Mouse (Mus musculus) cerebellum, adult 9-11 months (tissue): Measurements from ENCODE around the gene Ercc4.

ENCODE experiments used
- DNase-seq: peaks from one replicate; pipeline ENCODE4 v3.0.0; 2022

The Ercc4 gene

GRCm38 (mm10) chr16:13149950-13150349 lies 40.5 kb downstream of the Ercc4 start:
- DNase-seq: no peak

GRCm38 (mm10) chr16:13150790-13151189 lies 41.3 kb downstream of the Ercc4 start:
- DNase-seq: no peak

- no peak for DNase-seq
Observed at GRCm38 (mm10) chr16:13152475-13152874, 43.0 kb downstream of the Ercc4 start.

GRCm38 (mm10) chr16:13153215-13153614 lies 43.7 kb downstream of the Ercc4 start:
- no peak for DNase-seq

GRCm38 (mm10) chr16:13154352-13154751 lies 44.9 kb downstream of the Ercc4 start:
- DNase-seq: no peak

- no peak for DNase-seq
Observed at GRCm38 (mm10) chr16:13157314-13157713, 47.8 kb downstream of the Ercc4 start.

GRCm38 (mm10) chr16:13158153-13158670 lies 48.7 kb downstream of the Ercc4 start:
- DNase-seq: no peak

GRCm38 (mm10) chr16:13158906-13159889 lies 49.7 kb downstream of the Ercc4 start:
- DNase-seq: peak; percentile 36

GRCm38 (mm10) chr16:13159927-13160644 lies 50.6 kb downstream of the Ercc4 start:
- DNase-seq: peak; percentile 86

- DNase-seq: no peak
Observed at GRCm38 (mm10) chr16:13161516-13161915, 52.0 kb downstream of the Ercc4 start.

GRCm38 (mm10) chr16:13167731-13168130 lies 58.2 kb downstream of the Ercc4 start:
- no peak for DNase-seq

GRCm38 (mm10) chr16:13173055-13173742 lies 63.7 kb downstream of the Ercc4 start:
- no peak for DNase-seq

- no peak for DNase-seq
Observed at GRCm38 (mm10) chr16:13182526-13182925, 73.0 kb downstream of the Ercc4 start.

- no peak for DNase-seq
Observed at GRCm38 (mm10) chr16:13183182-13183742, 73.8 kb downstream of the Ercc4 start.

GRCm38 (mm10) chr16:13184381-13184780 lies 74.9 kb downstream of the Ercc4 start:
- DNase-seq: no peak

GRCm38 (mm10) chr16:13189430-13190107 lies 80.1 kb downstream of the Ercc4 start:
- DNase-seq: no peak

- DNase-seq: no peak
Observed at GRCm38 (mm10) chr16:13190471-13190870, 81.0 kb downstream of the Ercc4 start.

GRCm38 (mm10) chr16:13191166-13191565 lies 81.7 kb downstream of the Ercc4 start:
- no peak for DNase-seq

- DNase-seq: no peak
Observed at GRCm38 (mm10) chr16:13193663-13194071, 84.2 kb downstream of the Ercc4 start.

- no peak for DNase-seq
Observed at GRCm38 (mm10) chr16:13194882-13195281, 85.4 kb downstream of the Ercc4 start.

GRCm38 (mm10) chr16:13196626-13197025 lies 87.1 kb downstream of the Ercc4 start:
- no peak for DNase-seq

GRCm38 (mm10) chr16:13197293-13197692 lies 87.8 kb downstream of the Ercc4 start:
- no peak for DNase-seq
